Mouse (Mus musculus) limb, embryonic 10.5 days (tissue): ENCODE data around the gene E030018B13Rik. TPM values are rescaled to one million over a fixed set of nuclear protein-coding genes. Genes with fewer than 3 reads are reported as not detected.

Source experiments
- DNase-seq: peaks from one replicate; pipeline ENCODE4 v3.0.0-alpha.2; 2017; ENCODE audit warnings: low spot score
- H3K27ac ChIP-seq: fragments of 300-500 bp; sonication (generic); 2 replicates; pipeline ENCODE4 v1.5.1; 2016; ENCODE audit warnings: mild to moderate bottlenecking
- H3K27me3 ChIP-seq: fragments of 300-500 bp; sonication (generic); 2 replicates; pipeline ENCODE4 v1.6.1; 2016; ENCODE audit warnings: low read depth, mild to moderate bottlenecking; ENCODE audit not compliant: poor library complexity, severe bottlenecking
- H3K36me3 ChIP-seq: fragments of 300-500 bp; sonication (generic); 2 replicates; pipeline ENCODE4 v1.6.1; 2016; ENCODE audit warnings: mild to moderate bottlenecking, moderate library complexity
- H3K4me1 ChIP-seq: fragments of 300-500 bp; sonication (generic); 2 replicates; pipeline ENCODE4 v1.6.1; 2016
- H3K4me3 ChIP-seq: fragments of 300-500 bp; sonication (generic); 2 replicates; pipeline ENCODE4 v1.5.1; 2016; ENCODE audit warnings: mild to moderate bottlenecking, moderate library complexity
- H3K9me3 ChIP-seq: fragments of 300-500 bp; sonication (generic); replicated peaks from 2 replicates; pipeline ENCODE4 v1.6.1; 2016; ENCODE audit warnings: mild to moderate bottlenecking
- WGBS: fragments of 180-500 bp; shearing (Covaris S2); methylation state at CpG from one replicate; pipeline ENCODE4 v1.1.7; 2016; 5-methylcytosine and 5-hydroxymethylcytosine counted together
- polyA plus RNA-seq: library from polyadenylated mRNA; unstranded; fragments of >200 nt; fragmentation: Nextera tagmentation; extraction: Ambion mirVana; gene quantifications from 2 replicates; pipeline ENCODE4 v1.2.1, GENCODE M21; 2016

E030018B13Rik gene
- polyA plus RNA-seq, 1 experiment from 2014 or later = not detected

DNA sequence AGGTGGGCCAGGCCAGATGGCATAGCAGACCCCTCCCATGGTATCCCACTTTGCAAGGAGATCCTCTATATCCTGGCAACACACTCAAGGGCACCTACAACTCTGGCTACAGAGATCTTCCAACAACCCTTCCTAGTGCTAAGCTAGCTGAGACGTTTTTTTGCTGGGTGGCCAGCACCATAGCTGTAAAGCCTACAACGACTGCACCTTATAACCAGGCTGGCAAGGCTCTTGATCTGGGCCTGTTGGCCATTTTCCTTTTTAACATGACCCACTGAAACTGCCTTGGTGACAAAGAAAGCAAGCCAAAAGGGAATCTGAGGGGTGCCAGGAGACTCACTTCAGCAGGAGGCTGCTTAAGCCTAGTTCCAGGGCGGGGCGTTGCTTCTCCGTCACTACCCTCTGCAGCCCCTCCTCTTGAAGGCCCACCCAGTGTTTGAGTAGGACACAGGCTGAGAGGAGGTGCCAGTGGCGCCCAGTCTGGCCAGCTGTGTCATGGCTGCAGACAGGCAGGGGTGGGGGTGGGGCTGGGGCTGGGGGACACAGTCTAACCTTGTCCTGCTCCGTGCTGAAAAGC, 4.3 kb upstream of the E030018B13Rik start:
- no peak for DNase-seq
- Histone ChIP-seq H3K27me3 (no peaks in the 10 kb centered on the region), H3K4me3 (no peak overlapping the region), H3K4me1 (peaks cover 60% of the 10 kb centered on the region), H3K27ac (peak overlapping the region; percentile 56; the same call in 1 of the 2 replicates), H3K36me3 (no peaks in the 10 kb centered on the region), H3K9me3 (no peaks in the 10 kb centered on the region)
- 33% methylated on average over 7 of the region's 7 CpGs for WGBS

DNA sequence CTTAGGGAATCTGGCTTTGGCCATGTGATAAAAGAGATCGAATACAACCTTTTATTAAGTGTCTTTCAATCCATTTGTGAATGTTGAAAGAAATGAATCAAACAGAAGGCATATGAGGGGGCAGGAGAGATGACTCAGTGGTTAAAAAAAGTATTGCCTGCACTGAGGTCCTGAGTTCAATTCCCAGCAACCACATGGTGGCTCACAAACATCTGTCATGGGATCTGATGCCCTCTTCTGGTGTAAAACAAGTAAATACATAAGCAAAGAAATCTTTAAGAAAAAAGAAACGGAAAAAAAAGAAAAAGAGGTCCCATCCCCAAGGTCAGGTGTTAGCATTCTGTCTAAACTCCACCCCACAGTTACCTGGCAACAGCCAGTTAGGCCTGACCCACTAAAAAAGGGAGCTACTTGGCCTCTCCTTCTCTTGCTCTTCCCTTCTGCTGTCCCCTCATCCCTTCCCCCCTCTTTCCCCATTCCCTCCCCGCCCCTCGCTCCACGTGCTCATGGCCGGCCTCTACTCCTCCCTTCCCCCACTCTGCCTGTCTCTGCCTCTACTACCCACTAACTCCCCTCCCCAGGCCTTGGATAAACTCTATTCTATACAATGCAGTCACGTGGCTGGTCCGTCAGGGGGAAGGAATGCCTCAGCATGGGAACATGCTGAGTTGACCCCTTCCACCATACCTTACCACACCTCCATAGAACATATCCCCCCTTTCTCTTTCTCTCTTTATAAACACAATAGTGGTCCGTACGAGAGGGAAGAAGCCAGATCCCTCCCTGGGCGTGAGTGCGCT, 3.5 kb upstream of the E030018B13Rik start:
- Histone ChIP-seq H3K27me3 (no peaks in the 10 kb centered on the region), H3K27ac (peak overlapping the region; percentile 56; the same call in 1 of the 2 replicates), H3K9me3 (no peaks in the 10 kb centered on the region), H3K36me3 (no peaks in the 10 kb centered on the region), H3K4me1 (peaks cover 58% of the 10 kb centered on the region), H3K4me3 (no peak overlapping the region)
- no peak for DNase-seq
- 45% methylated on average over 12 of the region's 12 CpGs for WGBS

DNA sequence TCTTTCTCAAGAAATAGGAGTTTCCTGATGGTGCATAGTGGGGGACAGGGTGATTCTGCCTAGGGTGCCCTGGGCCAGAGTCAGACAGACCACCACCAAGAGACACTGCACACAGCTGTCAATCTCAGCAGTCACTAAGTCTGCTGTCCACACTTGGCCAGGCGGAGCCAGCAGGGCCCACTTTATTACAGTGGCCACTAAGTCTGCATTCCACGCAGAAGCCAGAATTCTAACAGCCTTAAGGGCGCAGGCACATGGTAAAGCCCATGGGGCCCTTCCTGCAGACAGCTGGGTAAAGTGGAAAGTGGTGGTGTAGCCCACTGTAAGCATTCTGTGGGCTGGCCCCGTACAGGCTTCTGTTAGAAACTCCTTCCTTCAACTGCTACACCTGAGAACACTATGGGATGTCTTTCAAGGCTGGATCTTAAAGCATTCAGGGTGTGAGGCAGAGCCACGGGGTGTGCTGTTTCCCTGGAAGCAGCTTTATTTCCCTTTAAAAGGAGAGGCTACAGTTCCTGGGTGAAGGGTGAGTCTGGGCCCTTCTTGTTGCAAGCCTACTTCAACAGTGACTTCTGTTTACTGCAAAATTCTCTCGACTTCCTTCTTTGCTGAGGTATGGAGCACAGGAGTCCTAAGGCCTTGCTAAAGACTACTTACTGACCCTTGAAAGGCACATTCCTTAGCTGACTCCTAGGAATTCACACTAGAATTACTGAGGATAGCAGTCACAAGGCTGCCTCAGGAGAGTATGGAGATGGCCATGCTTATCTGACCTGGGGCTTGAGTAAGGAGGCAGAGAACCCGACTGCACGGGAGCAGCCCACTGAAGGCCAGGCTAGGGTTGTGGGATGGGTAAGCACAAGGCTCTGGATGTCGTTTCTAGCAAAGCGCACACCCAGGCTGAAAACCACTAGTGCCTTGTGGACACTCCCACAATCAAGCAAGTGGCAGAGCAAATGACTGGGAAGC, 2.6 kb upstream of the E030018B13Rik start:
- Histone ChIP-seq H3K4me3 (no peak overlapping the region), H3K36me3 (no peaks in the 10 kb centered on the region), H3K27ac (no peak overlapping the region), H3K4me1 (peaks cover 49% of the 10 kb centered on the region), H3K9me3 (no peaks in the 10 kb centered on the region), H3K27me3 (no peaks in the 10 kb centered on the region)
- DNase-seq = no peak
- WGBS = 51% methylated on average over 10 of the region's 10 CpGs

DNA sequence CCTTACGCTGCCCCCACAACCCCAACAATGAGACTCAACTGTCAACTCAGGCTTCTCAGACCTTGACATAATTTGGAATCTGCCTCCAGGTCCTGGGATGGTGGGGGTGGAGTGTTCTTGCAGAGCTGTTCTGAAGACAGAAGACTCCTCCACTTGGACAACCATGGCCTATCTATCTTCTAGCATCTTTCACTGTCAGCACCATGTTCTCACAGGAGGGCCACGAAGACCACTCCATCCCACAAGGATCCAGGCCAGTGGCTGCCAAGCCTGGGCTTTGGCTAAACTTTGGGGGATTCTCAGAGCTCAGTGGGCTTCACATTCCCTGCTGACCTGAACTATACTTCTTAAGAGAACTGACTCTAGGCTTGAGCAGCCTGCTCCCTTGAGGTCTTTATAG, 1.8 kb upstream of the E030018B13Rik start:
- DNase-seq = no peak
- Histone ChIP-seq H3K36me3 (no peaks in the 10 kb centered on the region), H3K4me1 (peaks cover 45% of the 10 kb centered on the region), H3K27ac (no peak overlapping the region), H3K27me3 (no peaks in the 10 kb centered on the region), H3K9me3 (no peaks in the 10 kb centered on the region), H3K4me3 (no peak overlapping the region)
- WGBS = 91% methylated on average over 2 of the region's 2 CpGs

DNA sequence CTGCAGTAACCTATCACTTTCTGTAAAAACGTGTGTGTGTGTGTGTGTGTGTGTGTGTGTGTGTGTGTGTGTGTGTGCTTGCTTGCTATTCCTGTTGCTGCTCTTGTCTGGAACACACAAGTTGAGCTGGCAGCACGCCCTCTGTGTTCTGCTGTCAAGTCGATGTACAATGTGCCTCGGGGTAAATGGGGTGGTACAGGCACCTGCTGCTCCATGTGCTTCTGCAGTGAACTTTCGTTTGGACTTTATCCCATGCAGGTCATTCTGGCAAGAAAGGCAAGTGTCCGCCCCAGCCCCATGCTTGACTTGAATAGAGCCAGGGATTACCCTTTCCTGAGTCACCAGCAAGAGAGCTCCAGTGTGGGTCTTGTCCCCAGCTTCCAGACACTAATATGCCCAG, 1.0 kb downstream of the E030018B13Rik start:
- H3K4me3 ChIP-seq = no peak overlapping the region
- peaks cover 23% of the 10 kb centered on the region for H3K4me1 ChIP-seq
- H3K27me3 ChIP-seq = no peaks in the 10 kb centered on the region
- H3K27ac ChIP-seq = no peak overlapping the region
- no peak for DNase-seq
- H3K9me3 ChIP-seq = no peaks in the 10 kb centered on the region
- no peaks in the 10 kb centered on the region for H3K36me3 ChIP-seq
- WGBS = 85% methylated on average over 6 of the region's 6 CpGs

DNA sequence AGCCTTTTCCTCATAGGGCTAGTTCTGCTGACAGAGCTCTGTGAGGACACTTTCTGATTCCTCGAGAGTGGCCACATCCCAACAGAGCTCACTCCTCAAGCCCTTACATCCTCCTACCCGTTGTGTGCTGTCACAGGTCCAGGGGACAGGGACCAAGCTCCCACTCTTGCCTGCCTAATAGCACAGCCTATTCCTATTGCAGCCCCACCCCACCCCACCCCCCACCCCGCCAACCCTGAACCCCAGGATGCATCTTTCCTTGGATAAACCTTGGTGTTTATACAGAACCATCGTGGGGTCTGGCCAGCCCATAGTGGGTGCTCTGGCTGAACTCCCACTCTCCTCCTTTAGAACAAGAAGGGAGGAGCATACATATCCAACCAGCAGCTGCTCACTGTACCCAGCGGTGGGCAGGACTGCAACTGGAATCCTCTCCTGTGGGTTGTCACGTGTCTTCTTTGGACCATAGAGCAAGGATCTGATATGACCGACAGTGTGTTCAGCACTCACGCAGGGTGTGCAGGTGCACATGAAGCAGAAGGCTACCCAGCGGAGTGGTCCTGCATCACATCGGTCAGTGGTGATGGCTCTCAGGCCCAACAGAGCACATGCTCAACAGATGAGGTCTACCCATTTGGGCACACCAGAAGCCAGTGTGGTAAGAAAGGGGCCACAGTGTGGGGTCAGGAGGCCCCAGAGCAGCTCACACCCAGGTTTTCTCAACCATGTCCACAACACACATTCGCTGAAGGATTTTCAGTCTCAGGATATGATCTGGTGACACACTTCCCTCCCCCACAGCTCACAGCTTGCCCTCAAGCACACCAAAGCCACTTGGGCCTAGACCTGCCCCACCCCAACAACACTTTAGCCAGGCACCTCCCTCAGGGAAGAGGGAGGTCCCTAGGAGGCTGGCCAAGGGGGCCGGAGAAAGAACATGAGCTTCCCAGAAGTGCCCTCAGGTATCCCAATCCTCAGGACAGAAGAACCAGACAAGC, 2.4 kb downstream of the E030018B13Rik start:
- DNase-seq = no peak
- H3K4me1 ChIP-seq = peaks cover 11% of the 10 kb centered on the region
- H3K27ac ChIP-seq = no peak overlapping the region
- H3K9me3 ChIP-seq = no peaks in the 10 kb centered on the region
- WGBS = 88% methylated on average over 12 of the region's 12 CpGs
- no peaks in the 10 kb centered on the region for H3K36me3 ChIP-seq
- H3K4me3 ChIP-seq = no peak overlapping the region
- H3K27me3 ChIP-seq = no peaks in the 10 kb centered on the region

DNA sequence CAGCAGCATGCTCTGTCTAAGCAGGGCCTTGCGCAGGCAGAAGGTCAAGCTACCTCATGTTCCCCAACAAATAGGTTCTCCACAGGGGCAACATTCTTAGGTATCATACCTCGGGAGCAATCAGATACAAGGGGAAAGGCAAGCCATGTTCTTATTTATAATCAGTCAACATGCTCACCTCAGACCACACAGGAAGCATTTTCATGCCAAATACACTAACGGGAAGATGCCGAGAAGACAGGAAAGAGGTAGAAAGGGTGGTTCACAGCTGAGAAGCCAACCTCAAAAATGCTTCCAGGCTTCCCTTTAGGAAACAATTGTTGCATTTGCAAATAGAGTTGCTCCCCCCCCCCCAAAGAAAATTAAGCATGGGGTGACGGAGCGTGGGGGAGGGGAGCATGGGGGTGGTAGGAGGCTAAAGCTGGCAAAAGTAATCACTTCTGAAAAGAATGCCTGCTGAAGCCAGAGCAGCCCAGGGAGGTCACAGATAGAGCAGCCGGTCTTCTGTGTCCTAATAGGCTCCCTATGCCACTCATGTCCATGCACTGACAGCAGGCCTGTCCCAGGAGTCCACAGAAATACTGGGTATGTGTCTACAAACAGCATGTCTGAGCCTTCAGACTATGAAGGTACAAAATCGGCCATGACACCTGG, 5.4 kb downstream of the E030018B13Rik start:
- H3K4me1 ChIP-seq = peaks cover 33% of the 10 kb centered on the region
- no peak overlapping the region for H3K27ac ChIP-seq
- DNase-seq = no peak
- WGBS = 87% methylated on average over 8 of the region's 8 CpGs
- no peaks in the 10 kb centered on the region for H3K36me3 ChIP-seq
- no peaks in the 10 kb centered on the region for H3K27me3 ChIP-seq
- H3K9me3 ChIP-seq = no peaks in the 10 kb centered on the region
- H3K4me3 ChIP-seq = no peak overlapping the region

DNA sequence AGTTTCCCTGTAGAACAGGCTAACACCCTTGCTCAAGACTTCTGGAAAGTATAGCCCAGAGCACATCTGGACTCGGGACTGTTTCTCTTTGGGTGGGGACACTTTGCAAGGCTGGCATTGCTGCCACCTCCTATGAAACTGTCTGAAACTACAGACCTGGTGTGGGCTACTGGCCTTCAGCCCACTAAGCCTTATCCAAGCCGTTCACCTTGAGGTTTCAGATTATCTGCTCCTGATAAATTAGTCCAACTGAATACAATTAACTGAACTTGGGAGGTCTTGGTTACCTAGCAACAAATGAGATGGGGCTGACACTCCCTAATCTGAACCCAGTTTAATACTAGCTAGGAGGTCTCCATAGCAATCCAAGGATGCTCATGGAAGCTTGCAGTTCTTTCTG, 5.9 kb downstream of the E030018B13Rik start:
- H3K27ac ChIP-seq = no peak overlapping the region
- no peak overlapping the region for H3K4me3 ChIP-seq
- DNase-seq = no peak
- H3K36me3 ChIP-seq = no peaks in the 10 kb centered on the region
- no peaks in the 10 kb centered on the region for H3K9me3 ChIP-seq
- no peaks in the 10 kb centered on the region for H3K27me3 ChIP-seq
- WGBS = 81% methylated on average over 2 of the region's 2 CpGs
- H3K4me1 ChIP-seq = peaks cover 33% of the 10 kb centered on the region

DNA sequence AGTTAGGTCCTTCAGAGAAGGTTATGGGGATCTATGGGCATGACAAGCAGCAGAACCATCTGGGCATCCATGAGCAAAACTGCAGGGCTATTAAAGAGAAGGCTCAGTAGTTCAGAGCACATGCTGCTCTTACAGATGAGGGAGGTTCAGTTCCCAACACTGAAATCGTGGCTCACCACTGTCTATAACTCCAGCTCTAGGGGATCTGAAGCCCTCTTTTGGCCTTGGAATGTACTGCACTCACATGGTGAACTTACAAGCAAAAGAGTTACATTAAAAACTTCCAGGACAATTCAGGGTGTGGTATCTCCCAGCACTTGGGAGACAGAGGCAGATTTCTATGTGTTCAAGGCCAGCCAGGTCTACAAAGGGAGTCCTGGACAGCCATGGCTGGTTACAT, 6.3 kb downstream of the E030018B13Rik start:
- no peak for DNase-seq
- WGBS = 86% methylated on average over 1 of the region's 1 CpGs
- Histone ChIP-seq H3K27me3 (no peaks in the 10 kb centered on the region), H3K27ac (no peak overlapping the region), H3K9me3 (no peaks in the 10 kb centered on the region), H3K36me3 (no peaks in the 10 kb centered on the region), H3K4me3 (no peak overlapping the region), H3K4me1 (peaks cover 33% of the 10 kb centered on the region)

DNA sequence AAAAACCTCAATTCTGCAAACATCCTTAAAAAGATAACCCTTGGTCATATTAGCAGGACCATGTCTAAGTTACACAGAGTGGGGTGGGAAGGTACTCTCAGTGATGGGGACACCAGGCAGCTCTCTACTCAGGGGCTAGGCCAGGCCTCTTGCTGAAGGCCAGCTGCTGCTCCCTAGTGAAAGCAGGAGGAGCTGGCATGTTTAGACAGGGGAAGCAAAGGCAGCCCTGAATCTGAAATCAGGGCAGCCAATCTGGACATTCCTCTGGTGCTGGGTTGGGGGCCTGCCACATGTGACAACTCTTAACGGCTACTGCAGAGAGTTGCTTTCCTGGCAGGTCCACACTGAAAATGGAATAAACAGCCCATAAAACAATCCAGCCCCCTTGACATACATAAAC, 7.5 kb downstream of the E030018B13Rik start:
- Histone ChIP-seq H3K27ac (no peak overlapping the region), H3K4me1 (peaks cover 33% of the 10 kb centered on the region), H3K36me3 (no peaks in the 10 kb centered on the region), H3K4me3 (no peak overlapping the region), H3K27me3 (no peaks in the 10 kb centered on the region), H3K9me3 (no peaks in the 10 kb centered on the region)
- WGBS = 48% methylated on average over 1 of the region's 1 CpGs
- no peak for DNase-seq

DNA sequence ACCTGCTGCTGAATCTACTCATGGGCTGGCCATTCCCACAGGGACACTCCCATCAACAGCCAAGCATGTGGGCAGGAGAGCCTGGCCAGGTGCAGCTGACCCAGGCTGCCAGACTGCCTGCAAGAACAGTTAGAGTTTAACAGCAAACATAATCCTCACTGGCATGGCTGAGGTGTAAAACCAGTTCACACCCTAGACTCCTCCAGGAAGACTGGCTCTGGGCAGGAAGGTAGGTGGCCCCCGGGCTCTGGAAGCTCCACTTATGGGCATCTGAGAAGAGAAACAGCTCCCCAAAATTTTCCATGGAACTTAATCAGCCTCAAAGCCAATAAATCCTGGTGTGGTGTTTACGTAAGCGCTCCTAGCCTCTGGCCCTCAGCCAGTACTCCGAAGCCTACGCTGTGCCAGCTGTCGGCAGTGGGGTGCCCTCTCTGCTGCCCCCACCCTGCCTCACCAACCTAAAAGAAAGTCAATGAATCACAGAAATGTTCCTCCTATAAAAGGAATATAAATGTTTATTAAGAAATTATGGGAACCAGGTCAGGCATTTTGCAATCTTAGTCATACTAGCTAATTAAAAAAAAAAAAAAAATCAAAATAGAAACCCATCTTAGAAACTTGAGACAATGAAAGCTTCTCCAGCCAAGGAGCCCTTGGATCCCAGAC, 8.2 kb downstream of the E030018B13Rik start:
- 81% methylated on average over 6 of the region's 6 CpGs for WGBS
- Histone ChIP-seq H3K4me3 (no peak overlapping the region), H3K4me1 (peaks cover 33% of the 10 kb centered on the region), H3K27ac (peak overlapping the region; percentile 30; the same call in 1 of the 2 replicates), H3K27me3 (no peaks in the 10 kb centered on the region), H3K36me3 (no peaks in the 10 kb centered on the region), H3K9me3 (no peaks in the 10 kb centered on the region)
- DNase-seq = no peak
